Mouse (Mus musculus) MEL (cell line): ENCODE results near the gene Foxn3.

Source experiments
- EP300 ChIP-seq, 2 experiments: IDR thresholded peaks; 2 replicates each; pipeline ENCODE4 v1.6.1; 2011; ENCODE audit warnings: improper control_type of control experiment in 2 of 2, low read length in 2 of 2, low read depth in 1 of 2, mild to moderate bottlenecking in 1 of 2
- MAX ChIP-seq: IDR thresholded peaks from 2 replicates; pipeline ENCODE4 v1.6.1; 2011; ENCODE audit warnings: low read length, improper control_type of control experiment
- MAZ ChIP-seq: IDR thresholded peaks from 2 replicates; pipeline ENCODE4 v1.6.1; 2012; ENCODE audit warnings: low read depth, mild to moderate bottlenecking, inconsistent platforms, low read length, improper control_type of control experiment
- POLR2AphosphoS2 ChIP-seq: IDR thresholded peaks from 2 replicates; pipeline ENCODE4 v1.6.1; 2011; ENCODE audit warnings: low read length, improper control_type of control experiment
- RAD21 ChIP-seq: IDR thresholded peaks from 2 replicates; pipeline ENCODE4 v1.6.1; 2011; ENCODE audit warnings: mild to moderate bottlenecking, low read depth, low read length, improper control_type of control experiment

GRCm38 (mm10) chr12:99373584-99373983 is 189.8 kb downstream of the Foxn3 start:
- TF ChIP-seq RAD21 (no peak), EP300 (IDR thresholded peaks at IDR 0.05; ENCODE audit: low read depth in 1 of 2, low read length in 2 of 2) (no peak), POLR2AphosphoS2 (no peak), MAZ (no peak), MAX (no peak)
